Mouse (Mus musculus): ENCODE results near the gene Krt19. TPM values are rescaled to one million over a fixed set of nuclear protein-coding genes. Genes with fewer than 3 reads are reported as not detected.

Gene Krt19
- total and polyA plus RNA-seq, 3 experiments, result not detected

DNA sequence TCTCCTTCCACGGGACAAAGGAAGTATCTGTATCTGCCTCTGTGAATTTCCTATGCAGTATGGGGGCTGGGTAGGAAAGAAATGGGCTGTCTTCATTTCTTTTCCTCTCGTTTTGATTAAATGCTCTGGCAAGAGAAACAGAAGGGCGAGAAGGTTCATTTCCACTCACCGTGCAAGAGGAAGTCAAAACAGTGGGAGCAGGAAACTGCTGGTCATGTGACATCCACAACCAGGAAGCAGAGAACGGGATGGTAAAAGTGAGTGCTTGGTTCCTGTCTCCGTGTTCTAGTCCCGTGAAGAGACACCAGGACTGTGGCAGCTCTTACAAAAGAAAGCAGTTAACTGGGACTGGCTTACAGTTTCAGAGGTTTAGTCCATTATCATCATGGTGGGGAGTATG is 33.3 kb upstream of the Krt19 start:
- H3K4me1 ChIP-seq (ENCODE audit: control insufficient read depth in 1 of 2, insufficient read depth in 2 of 2, low read length in 2 of 2), result no peaks in the 10 kb centered on the region
- no peak overlapping the region for H3K27ac ChIP-seq (ENCODE audit: control insufficient read depth, low read depth, low read length)
- H3K9me3 ChIP-seq (replicated peaks; ENCODE audit: insufficient read depth, low read length), result no peaks in the 10 kb centered on the region
- no peaks in the 10 kb centered on the region for H3K27me3 ChIP-seq (ENCODE audit: control insufficient read depth in 1 of 2, insufficient read depth in 2 of 2, low read length in 2 of 2)
- no peak for DNase-seq (ENCODE audit: low read depth, low spot score)
- H3K36me3 ChIP-seq (ENCODE audit: control insufficient read depth in 1 of 2, insufficient read depth in 2 of 2, low read length in 2 of 2), result no peaks in the 10 kb centered on the region
- H3K4me3 ChIP-seq (ENCODE audit: control insufficient read depth in 1 of 2, insufficient read depth in 1 of 2, low read depth in 2 of 2, low read length in 2 of 2), result no peak overlapping the region
- no peak overlapping the region for H3K9ac ChIP-seq (ENCODE audit: control insufficient read depth, low read depth, low read length, poor library complexity, severe bottlenecking)
- H3K79me2 ChIP-seq (ENCODE audit: control insufficient read depth, insufficient read depth, low read length, poor library complexity), result no peaks in the 10 kb centered on the region
- no peak for TF ChIP-seq RCOR1 (IDR thresholded peaks at IDR 0.05; ENCODE audit: low read depth, low read length)
- TF ChIP-seq TCF12 (IDR thresholded peaks at IDR 0.05; ENCODE audit: low read depth, low read length), result no peak
- TF ChIP-seq TBP (IDR thresholded peaks at IDR 0.05; ENCODE audit: low read depth, low read length), result no peak
- TF ChIP-seq MYC (IDR thresholded peaks at IDR 0.05; ENCODE audit: low read depth, low read length), result no peak
- no peak for TF ChIP-seq E2F4 (IDR thresholded peaks at IDR 0.05; ENCODE audit: borderline replicate concordance, low read depth, low read length)
- TF ChIP-seq NRF1 (IDR thresholded peaks at IDR 0.05; ENCODE audit: insufficient read depth, low read depth, low read length, poor library complexity, severe bottlenecking), result no peak
- no peak for TF ChIP-seq MEF2A (IDR thresholded peaks at IDR 0.05; ENCODE audit: extremely low read depth, insufficient replicate concordance, low read depth, low read length, poor library complexity, severe bottlenecking)
- TF ChIP-seq POLR2AphosphoS5 (IDR thresholded peaks at IDR 0.05; ENCODE audit: borderline replicate concordance, low read depth, low read length), result no peak
- no peak for TF ChIP-seq KAT2A (conservative IDR thresholded peaks at IDR 0.05; ENCODE audit: low read depth, low read length)
- no peak for TF ChIP-seq SIN3A (IDR thresholded peaks at IDR 0.05; ENCODE audit: low read length)
- TF ChIP-seq NELFE (IDR thresholded peaks at IDR 0.05; ENCODE audit: low read depth, low read length), result no peak
- no peak for TF ChIP-seq UBTF (IDR thresholded peaks at IDR 0.05; ENCODE audit: borderline replicate concordance, insufficient read depth, low read depth, low read length)
- no peak for TF ChIP-seq MAX (IDR thresholded peaks at IDR 0.05; ENCODE audit: low read length)
- no peak for TF ChIP-seq GATA1 (IDR thresholded peaks at IDR 0.05; ENCODE audit: low read depth, low read length)
- TF ChIP-seq POLR2A (IDR thresholded peaks at IDR 0.05; ENCODE audit: control insufficient read depth in 1 of 2, insufficient read depth in 1 of 2, low read depth in 1 of 2, low read length in 2 of 2, poor library complexity in 1 of 2), result no peak
- TF ChIP-seq RAD21 (IDR thresholded peaks at IDR 0.05; ENCODE audit: low read depth, low read length), result no peak
- TF ChIP-seq ELF1 (IDR thresholded peaks at IDR 0.05; ENCODE audit: low read depth, low read length), result no peak
- TF ChIP-seq MAZ (IDR thresholded peaks at IDR 0.05; ENCODE audit: low read depth, low read length), result no peak

DNA sequence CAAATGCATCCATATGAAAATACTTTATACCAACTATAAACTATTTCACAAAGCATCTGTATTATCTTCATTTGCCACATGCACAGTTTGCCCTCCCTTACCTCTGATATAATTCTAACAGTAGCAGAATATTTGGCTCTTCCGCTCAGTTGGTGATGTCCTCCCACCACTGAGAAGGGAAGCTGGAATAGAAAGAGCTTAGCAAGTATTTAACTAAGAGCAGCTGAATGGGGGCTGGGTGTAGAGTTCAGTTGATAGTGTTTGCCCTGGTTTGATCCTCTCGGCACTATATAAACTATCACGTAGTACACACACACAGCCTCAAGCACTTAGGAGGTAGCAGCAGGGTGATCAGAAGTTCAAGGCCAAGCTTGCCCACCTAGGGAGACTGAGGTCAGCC is 30.8 kb upstream of the Krt19 start:
- Histone ChIP-seq H3K4me1 (ENCODE audit: control insufficient read depth in 1 of 2, insufficient read depth in 2 of 2, low read length in 2 of 2) (no peaks in the 10 kb centered on the region), H3K9me3 (replicated peaks; ENCODE audit: insufficient read depth, low read length) (no peaks in the 10 kb centered on the region), H3K36me3 (ENCODE audit: control insufficient read depth in 1 of 2, insufficient read depth in 2 of 2, low read length in 2 of 2) (no peaks in the 10 kb centered on the region)

More for the DNA sequence above, 30.8 kb upstream of the Krt19 start:
- no peak for TF ChIP-seq POLR2AphosphoS5 (IDR thresholded peaks at IDR 0.05; ENCODE audit: borderline replicate concordance, low read depth, low read length)
- no peak for TF ChIP-seq CHD2 (IDR thresholded peaks at IDR 0.05; ENCODE audit: low read length)
- no peak for TF ChIP-seq CTCF (IDR thresholded peaks at IDR 0.05 in 2 of 3, conservative IDR thresholded peaks at IDR 0.05 in 1 of 3; ENCODE audit: control insufficient read depth in 1 of 3, insufficient read depth in 1 of 3, low read depth in 2 of 3, low read length in 3 of 3, poor library complexity in 1 of 3, severe bottlenecking in 1 of 3)
- no peak for TF ChIP-seq NRF1 (IDR thresholded peaks at IDR 0.05; ENCODE audit: insufficient read depth, low read depth, low read length, poor library complexity, severe bottlenecking)
- TF ChIP-seq USF2 (IDR thresholded peaks at IDR 0.05; ENCODE audit: borderline replicate concordance in 1 of 2, insufficient read depth in 1 of 2, low read depth in 1 of 2, low read length in 2 of 2), result no peak
- TF ChIP-seq UBTF (IDR thresholded peaks at IDR 0.05; ENCODE audit: borderline replicate concordance, insufficient read depth, low read depth, low read length), result no peak
- no peak for TF ChIP-seq RAD21 (IDR thresholded peaks at IDR 0.05; ENCODE audit: low read depth, low read length)
- no peak for TF ChIP-seq POLR2AphosphoS2 (IDR thresholded peaks at IDR 0.05; ENCODE audit: low read length)
- TF ChIP-seq SIN3A (IDR thresholded peaks at IDR 0.05; ENCODE audit: low read length), result no peak
- no peak for TF ChIP-seq RCOR1 (IDR thresholded peaks at IDR 0.05; ENCODE audit: low read depth, low read length)
- TF ChIP-seq ZNF384 (IDR thresholded peaks at IDR 0.05; ENCODE audit: low read depth, low read length), result no peak
- TF ChIP-seq MAZ (IDR thresholded peaks at IDR 0.05; ENCODE audit: low read depth, low read length), result no peak
- TF ChIP-seq ETS1 (IDR thresholded peaks at IDR 0.05; ENCODE audit: low read depth, low read length), result no peak
- no peak overlapping the region for H3K4me3 ChIP-seq (ENCODE audit: control insufficient read depth in 1 of 2, insufficient read depth in 1 of 2, low read depth in 2 of 2, low read length in 2 of 2)
- DNase-seq (ENCODE audit: low read depth, low spot score), result no peak
- no peaks in the 10 kb centered on the region for H3K27me3 ChIP-seq (ENCODE audit: control insufficient read depth in 1 of 2, insufficient read depth in 2 of 2, low read length in 2 of 2)
- no peak overlapping the region for H3K9ac ChIP-seq (ENCODE audit: control insufficient read depth, low read depth, low read length, poor library complexity, severe bottlenecking)
- no peak overlapping the region for H3K27ac ChIP-seq (ENCODE audit: control insufficient read depth, low read depth, low read length)
- no peaks in the 10 kb centered on the region for H3K79me2 ChIP-seq (ENCODE audit: control insufficient read depth, insufficient read depth, low read length, poor library complexity)
